Mouse (Mus musculus) cerebellum, adult 8-10 months (tissue): ENCODE measurements around the gene Cpa4.

Source experiments
- DNase-seq: peaks from one replicate; pipeline ENCODE4 v3.0.0; 2022

Cpa4 gene

GRCm38 (mm10) chr6:30568069-30568468 lies at the start of gene Cpa4:
TSS of gene Cpa4 (plus strand) at chr6:30568369.
- DNase-seq, result no peak

DNA sequence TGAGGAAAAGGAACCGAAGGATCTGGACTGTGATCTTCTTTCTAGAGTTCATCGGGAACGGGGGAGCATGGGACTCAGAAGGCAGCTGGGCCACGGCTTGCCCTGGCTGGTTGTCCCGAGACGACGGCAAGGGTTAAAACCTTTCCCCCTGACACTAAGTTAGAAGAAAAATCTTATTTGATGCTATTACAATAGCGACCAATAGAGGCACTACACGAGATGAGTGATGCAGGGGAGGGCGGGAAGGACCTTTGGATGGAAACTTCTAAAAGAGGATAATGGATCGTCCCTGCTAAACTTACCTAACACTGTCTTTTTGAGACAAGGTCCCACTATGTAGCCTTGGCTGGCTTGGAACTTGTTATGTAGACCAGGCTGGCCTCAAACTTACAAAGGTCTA lies 47.8 kb upstream of the Cpa4 start:
- DNase-seq, result no peak

DNA sequence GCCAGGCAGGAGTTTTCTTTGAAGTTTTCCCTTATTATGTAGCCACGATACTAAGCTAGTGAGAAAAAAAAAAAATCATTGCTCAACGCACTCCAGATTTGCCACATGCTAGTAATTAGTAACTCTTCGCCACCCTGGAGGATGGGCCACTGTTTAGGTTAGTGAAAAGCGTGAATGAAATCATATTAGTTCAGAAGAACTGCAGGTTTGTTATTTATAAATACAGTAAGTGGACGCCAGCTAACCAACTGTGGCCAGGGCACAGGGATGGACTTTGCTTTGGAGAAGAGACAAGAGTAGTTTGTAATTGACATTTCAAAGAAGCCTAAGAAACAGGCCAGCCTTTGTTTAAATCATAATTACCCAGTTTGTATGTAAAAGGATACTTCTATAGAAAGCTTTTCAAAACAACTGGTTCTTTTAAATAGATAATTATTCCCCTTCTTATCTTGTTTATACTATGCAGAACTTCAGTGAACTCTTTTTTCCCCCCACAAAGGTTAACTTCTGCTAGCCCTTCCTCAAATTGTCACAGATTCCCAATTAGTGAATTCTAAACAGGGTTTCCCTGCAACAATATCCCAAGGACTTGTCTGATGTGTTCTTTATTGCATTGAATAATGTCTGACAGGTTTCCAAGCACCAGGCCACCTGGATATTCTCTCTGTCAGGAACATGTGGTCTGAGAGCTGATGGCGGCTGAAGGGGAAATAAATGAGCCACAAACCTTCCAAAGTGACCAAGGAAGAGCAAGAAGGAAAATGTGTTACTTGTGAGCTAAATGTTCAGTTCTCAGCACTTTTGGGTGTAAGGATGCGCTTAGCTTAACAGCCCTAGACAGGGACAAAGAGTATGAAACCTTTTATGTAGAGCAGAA lies 42.5 kb upstream of the Cpa4 start:
- DNase-seq, result no peak

GRCm38 (mm10) chr6:30526586-30527515 lies 41.3 kb upstream of the Cpa4 start:
- no peak for DNase-seq

DNA sequence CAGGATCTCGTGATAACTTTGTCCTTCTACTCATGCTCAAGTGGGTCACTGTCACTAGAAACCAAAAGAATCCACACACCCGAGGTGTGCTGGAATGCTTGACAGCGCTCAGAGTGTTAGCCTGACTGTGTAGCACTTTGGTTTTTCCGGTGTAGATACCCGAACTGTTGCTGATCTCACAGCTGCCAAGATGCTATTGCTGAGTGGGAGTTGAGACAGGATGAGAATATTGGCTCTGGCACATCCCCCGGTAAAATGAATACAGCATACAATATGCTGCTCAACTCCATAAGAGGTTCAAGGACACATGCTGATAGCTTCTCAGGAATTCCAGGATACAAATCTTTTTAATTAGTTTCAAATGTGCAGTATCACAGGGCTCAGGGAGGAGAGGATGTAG lies 39.4 kb upstream of the Cpa4 start:
- DNase-seq, result no peak

GRCm38 (mm10) chr6:30535340-30535739 lies 32.8 kb upstream of the Cpa4 start:
- peak; percentile 64 for DNase-seq

DNA sequence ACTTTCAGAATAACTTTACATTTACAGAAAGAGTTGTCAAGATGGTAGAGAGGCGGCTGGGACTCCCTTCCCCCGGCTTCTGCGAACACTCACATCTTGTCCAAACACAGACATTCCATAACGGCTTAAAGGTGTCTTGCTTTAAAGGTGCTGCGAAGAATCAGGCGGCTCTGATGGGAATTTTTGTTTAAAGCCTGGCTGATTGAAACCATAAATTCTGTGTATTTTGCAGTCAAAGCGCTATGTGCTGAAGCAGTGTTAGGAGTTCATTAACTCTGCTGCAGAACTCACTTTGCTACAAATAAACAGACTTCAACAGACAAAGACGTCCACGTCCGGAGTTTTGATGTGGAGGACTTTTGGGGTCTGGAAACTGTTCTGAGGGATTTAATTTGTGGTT lies 29.9 kb upstream of the Cpa4 start:
- no peak for DNase-seq

GRCm38 (mm10) chr6:30538800-30539199 lies 29.4 kb upstream of the Cpa4 start:
- no peak for DNase-seq

DNA sequence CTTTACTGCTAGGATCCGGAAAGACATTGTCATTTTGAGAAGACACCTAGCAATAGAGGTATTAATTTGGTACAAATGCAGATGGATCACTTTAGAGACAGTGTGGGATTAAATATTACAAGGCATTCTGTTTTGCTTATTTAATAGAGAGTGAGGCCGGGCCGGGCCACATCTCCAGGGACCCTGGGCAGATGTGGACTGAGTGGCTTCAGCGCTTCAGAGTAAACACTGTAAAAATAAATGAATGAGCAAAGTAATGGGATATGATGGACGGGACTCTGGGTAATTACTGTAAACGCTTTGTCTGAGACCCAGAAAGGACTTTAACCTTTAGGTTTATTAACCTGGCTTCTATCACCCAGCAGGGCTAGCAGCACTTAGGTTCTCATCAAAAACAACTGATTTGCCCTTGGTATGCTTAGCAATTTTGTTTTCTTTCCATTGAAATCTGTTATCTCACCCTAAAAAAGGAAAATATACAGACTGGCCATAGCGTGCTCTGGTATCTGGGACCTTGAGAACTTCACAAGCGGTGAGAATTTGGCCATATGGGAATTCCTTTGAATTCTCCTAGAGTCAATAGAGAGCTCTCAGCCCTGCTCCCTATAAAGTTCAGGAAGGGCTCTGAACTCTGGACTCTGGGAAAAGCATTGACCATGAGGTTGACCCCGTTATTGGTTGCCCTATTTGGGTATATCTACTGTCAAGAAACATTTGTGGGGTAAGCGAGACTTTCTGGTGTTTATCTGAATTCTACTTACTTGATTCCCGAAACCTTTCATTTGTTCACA lies 27.0 kb upstream of the Cpa4 start, which contains the start of gene Cpa2:
Gene Cpa2 (plus strand): TSS at position 574 of the 791 bp plus-strand sequence.
- DNase-seq, result no peak

GRCm38 (mm10) chr6:30542277-30542676 lies 25.9 kb upstream of the Cpa4 start:
- DNase-seq, result no peak

- DNase-seq, result no peak
Measured at GRCm38 (mm10) chr6:30543077-30543476, 25.1 kb upstream of the Cpa4 start.

GRCm38 (mm10) chr6:30543851-30544250 lies 24.3 kb upstream of the Cpa4 start:
- DNase-seq, result no peak

- no peak for DNase-seq
Measured at GRCm38 (mm10) chr6:30545689-30546088, 22.5 kb upstream of the Cpa4 start.

- DNase-seq, result peak; percentile 41
Measured at GRCm38 (mm10) chr6:30546571-30547273, 21.4 kb upstream of the Cpa4 start.

DNA sequence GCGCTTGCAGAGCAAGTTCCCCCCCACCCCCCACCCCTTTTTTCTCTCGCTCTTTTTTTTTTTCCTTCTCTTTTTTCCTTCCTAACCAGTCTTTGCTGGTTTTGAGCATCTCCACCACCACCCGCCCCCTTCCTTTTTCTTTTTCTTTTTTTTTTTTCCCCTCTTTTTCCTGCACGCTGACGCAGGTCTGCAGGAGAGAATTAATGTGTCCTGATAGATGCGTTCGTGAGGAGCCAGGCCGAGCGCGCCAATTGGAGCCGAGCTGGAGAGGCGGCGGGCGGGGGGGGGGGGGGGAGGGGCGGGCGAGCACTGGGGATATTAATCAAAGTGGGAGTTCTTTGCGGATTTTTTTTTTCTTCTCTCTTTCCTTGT lies 20.9 kb upstream of the Cpa4 start:
- no peak for DNase-seq

- peak; percentile 25 for DNase-seq
Measured at GRCm38 (mm10) chr6:30547656-30548306, 20.4 kb upstream of the Cpa4 start.

DNA sequence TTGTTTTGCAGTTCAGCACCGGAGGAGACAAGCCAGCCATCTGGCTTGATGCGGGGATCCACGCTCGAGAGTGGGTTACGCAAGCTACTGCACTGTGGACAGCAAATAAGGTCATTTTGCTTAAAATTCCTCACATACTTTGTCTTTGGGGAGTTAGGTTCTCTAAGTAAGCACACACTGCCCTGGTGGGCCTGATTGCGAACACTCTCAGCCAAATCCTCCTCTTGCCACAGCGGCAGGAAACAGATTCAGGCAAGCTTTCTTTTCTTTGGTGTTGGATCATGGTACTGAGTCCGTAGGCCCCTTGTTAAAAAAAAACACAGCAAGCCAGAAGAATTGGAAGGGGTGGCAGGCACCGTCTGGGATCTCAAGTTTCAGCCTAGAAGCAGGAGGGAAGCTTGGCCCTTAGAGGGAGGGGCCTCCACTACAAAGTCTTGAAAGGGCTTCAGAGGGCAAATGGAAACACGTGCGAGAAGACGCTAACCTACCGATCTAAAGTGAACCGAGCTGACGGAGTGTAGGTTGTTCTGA lies 18.9 kb upstream of the Cpa4 start:
- DNase-seq, result no peak

GRCm38 (mm10) chr6:30550496-30551192 lies 17.5 kb upstream of the Cpa4 start:
- no peak for DNase-seq

- DNase-seq, result no peak
Measured at GRCm38 (mm10) chr6:30551193-30551515, 17.0 kb upstream of the Cpa4 start.

DNA sequence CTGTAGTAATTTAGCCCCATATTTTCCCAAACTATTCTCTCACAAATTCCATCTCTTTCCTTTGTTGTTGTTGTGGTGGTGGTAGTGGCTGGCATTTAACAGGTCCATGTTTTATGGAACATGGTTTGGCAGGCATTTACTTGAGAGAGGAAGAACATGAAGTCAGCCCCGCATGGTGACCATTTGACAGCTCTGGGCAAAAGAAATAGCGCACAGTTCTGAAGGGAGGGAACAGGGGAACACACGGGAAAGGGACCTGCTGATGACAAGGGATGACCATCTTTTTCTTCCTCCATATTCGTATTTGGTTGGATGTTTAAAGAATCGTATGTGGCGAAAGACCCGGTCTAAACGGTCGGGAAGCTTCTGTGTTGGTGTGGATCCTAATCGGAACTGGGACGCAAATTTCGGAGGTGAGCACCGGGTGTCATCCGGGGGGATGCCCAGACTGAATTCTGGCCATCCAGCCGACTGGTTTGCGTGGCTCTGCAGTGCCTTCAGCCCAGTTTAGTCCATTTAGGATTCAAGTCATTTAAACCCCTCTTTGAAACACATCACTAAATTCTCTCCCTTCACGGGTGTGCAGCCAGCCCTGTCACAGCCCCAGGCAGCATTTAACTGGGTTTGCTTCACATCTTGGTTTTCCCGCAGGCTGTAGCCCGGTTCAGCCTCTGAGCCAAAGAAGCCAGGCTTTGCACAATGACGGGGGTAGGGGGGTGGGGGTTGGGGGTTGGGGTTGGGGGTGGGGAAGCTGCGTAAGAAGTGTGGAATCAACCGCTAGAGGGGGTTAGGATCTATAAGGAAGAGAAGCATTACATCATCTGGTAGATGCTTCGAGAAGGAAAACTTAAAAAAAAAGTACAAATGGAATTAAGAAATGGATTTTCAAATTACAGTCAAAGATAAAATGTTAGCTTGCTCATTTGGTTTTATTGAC lies 16.3 kb upstream of the Cpa4 start:
- peak; percentile 30 for DNase-seq
